Mouse (Mus musculus): ENCODE data around the gene Slc12a8. TPM values are rescaled to one million over a fixed set of nuclear protein-coding genes. Genes with fewer than 3 reads are reported as not detected.

The Slc12a8 gene
- total RNA-seq, 2 experiments from 2014 or later, result 1.3 to 1.5 TPM

DNA sequence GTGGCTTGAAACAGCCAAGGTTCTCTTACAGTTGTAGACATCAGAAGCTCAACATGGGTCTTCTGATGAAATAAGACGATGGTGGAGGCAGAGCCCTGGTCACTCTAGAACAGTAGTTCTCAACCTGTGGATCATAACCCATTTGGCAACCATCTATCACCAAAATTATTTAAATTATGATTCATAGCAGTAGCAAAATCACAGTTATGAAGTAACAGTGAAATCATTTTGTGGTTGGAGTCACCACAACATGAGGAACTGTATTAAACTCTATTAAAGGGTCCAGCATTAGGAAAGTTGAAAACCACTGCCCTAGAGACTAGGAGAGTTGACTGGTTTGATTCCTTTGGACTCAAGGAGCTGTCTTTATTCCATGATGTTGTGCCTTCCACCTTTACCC, 151.9 kb downstream of the Slc12a8 start:
- intact Hi-C loops (cut with DNase I), result no loop called here
- no peak for DNase-seq

GRCm38 (mm10) chr16:33670340-33670739, 153.2 kb downstream of the Slc12a8 start:
- intact Hi-C loops (cut with DNase I), result no loop called here
- peak; percentile 84 for DNase-seq

GRCm38 (mm10) chr16:33670933-33671332, 153.8 kb downstream of the Slc12a8 start:
- DNase-seq, result no peak
- intact Hi-C loops (cut with DNase I), result no loop called here

DNA sequence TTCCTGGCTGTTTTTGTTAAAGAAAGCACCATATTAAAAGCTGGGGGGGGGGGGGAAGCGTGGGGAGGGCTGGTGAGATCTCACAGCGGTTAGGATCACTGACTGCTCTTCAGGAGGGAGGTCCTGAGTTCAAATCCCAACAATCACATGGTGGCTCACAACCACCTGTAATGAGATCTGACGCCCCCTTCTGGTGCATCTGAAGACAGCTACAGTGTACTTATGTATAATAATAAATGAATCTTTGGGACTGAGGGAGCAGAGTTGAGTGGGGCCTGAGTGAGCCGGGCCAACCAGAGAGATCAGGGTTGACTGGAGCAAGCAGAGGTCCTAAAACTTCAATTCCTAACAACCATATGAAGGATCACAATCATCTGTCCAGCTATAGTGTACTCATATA, 155.1 kb downstream of the Slc12a8 start:
- intact Hi-C loops (cut with DNase I), result no loop called here

GRCm38 (mm10) chr16:33672643-33673042, 155.5 kb downstream of the Slc12a8 start:
- intact Hi-C loops (cut with DNase I), result no loop called here
- DNase-seq, result no peak

More for the DNA sequence above, 155.1 kb downstream of the Slc12a8 start:
- no peak for DNase-seq

- intact Hi-C loops (cut with DNase I), result no loop called here
- DNase-seq, result peak; percentile 84
Measured at GRCm38 (mm10) chr16:33673530-33674109, 156.5 kb downstream of the Slc12a8 start.

DNA sequence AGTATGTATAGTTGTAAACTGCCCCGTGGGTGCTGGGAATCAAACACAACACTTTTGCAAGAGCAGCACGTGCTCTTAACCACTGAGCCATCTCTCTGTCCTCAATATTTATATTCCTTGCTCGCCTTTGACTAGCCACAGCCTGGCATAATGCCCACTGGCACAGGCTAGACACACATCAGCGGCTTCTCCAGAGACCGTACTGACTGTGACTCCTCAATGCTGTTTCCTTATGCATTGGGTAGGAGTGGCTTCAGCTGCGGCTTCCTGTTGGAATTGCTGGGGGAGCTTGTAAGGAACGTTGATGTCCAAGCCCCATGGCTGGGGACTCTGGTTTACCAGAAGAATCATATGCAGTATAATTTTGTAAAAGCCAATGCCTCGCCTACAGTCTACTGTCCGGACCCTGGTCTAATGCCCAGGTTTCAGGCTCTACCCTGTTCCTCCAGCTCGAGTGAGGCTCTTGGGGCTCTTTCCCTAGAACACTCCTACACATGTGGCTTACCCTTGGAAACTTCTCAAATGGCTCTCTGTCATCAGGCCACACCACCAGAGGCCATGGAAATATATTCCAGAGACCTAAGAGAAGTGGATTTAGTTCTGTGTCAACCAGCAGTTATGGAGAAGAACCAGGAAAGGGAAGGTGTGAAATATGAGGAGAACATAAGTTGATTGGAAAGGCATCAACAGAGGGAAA, 158.2 kb downstream of the Slc12a8 start:
- intact Hi-C loops (cut with DNase I), result no loop called here

GRCm38 (mm10) chr16:33675848-33676184, 158.7 kb downstream of the Slc12a8 start:
- intact Hi-C loops (cut with DNase I), result no loop called here
- DNase-seq, result no peak

More for the DNA sequence above, 158.2 kb downstream of the Slc12a8 start:
- DNase-seq, result no peak

- intact Hi-C loops (cut with DNase I), result no loop called here
- DNase-seq, result no peak
Measured at GRCm38 (mm10) chr16:33676347-33677312, 159.5 kb downstream of the Slc12a8 start.

GRCm38 (mm10) chr16:33677313-33677690, 160.2 kb downstream of the Slc12a8 start:
- DNase-seq, result no peak
- intact Hi-C loops (cut with DNase I), result no loop called here

DNA sequence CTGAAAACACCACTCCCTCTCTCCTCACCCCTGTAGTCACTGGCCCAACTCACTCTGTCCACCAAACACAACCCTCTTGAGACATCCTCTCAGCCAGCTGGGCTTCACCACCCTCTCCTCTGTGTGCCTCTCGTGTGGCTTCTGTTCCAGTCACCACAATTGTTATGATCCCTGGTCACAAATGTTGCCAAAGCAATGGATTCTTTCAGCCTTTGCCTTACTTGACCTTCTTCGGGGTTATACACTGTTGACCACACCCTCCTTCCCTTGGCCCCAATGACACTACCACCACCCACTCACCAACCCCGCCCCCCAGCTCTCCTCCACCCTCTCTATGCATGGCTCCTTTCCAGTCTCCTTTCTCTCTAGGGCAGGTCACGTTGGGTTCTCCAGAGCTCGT, 160.8 kb downstream of the Slc12a8 start:
- intact Hi-C loops (cut with DNase I), result no loop called here
- DNase-seq, result no peak

- intact Hi-C loops (cut with DNase I), result no loop called here
- DNase-seq, result no peak
Measured at GRCm38 (mm10) chr16:33680271-33680670, 163.1 kb downstream of the Slc12a8 start.

DNA sequence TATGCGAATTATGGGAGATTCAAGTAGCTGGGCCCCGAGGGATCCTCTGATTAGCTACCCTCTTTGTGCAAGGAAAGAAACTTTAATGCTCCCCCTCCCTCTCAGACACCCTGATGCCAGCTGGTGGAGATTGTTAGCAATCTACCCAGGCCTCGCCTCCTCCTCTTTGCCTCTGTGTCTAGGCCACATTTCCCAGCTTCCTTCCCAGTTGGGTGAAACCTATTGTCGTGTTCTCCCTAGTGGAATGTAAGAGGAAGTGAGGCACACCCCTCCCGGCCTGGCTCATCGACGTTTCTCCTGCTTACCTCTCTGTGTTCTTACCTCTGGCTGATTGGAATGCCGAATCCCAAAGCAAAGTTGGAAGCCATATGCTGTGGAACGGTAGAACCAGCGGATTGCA, 163.7 kb downstream of the Slc12a8 start:
- DNase-seq, result no peak
- intact Hi-C loops (cut with DNase I), result no loop called here

- intact Hi-C loops (cut with DNase I), result no loop called here
- no peak for DNase-seq
Measured at GRCm38 (mm10) chr16:33681661-33682060, 164.5 kb downstream of the Slc12a8 start.

- intact Hi-C loops (cut with DNase I), result no loop called here
- no peak for DNase-seq
Measured at GRCm38 (mm10) chr16:33682651-33683050, 165.5 kb downstream of the Slc12a8 start.

DNA sequence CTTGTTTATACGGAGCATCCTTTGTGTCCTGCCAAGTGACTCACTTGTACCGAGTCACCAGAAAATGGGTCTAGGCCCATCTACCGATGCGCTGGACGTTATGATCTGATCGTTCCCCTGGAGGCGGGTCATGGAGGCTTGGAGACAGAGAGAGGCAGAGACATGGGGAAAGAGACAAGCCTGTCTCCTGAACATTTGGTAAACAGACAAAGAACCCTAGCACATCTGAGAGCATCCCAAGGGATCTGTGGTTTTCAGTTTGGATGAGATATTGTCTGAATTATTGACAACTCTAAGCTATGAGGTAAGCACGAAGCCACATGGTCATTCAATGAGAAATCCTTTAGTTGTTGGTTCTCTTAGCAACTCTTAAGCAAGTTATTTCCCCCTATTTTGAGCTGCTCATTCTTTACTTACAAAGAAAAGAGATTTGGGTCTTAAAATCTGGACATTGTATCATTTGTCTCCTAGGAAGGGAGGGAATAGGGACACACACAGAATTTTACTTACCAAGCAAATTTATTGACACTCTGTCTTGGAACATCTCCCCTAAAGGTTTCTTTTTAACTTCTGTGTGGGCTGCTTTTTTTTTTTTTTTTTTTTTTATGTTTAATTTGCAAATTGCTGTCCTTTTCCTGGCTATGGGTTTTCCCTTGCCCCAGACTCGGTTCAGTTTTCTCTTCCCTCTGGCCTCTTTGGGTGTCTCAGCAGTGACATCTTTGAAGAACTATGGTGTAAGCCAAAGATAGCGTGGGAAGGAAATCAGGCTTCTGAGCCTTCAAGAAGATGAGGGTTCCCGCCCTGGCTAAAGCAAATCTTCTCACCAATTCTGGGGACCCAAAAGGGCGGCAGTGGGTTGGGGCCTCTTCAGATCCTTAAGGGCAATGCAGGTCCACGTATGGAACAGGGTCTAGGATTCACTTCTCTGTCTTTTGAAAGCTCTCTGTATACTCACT, 166.4 kb downstream of the Slc12a8 start:
- no peak for DNase-seq
- intact Hi-C loops (cut with DNase I), result no loop called here

- intact Hi-C loops (cut with DNase I), result no loop called here
- peak; percentile 78 for DNase-seq
Measured at GRCm38 (mm10) chr16:33684162-33684702, 167.1 kb downstream of the Slc12a8 start, which contains the start of gene Heg1. Gene Heg1 (plus strand): TSS chr16:33684370.

- no peak for DNase-seq
- intact Hi-C loops (cut with DNase I), result no loop called here
Measured at GRCm38 (mm10) chr16:33684703-33685701, 167.9 kb downstream of the Slc12a8 start.

DNA sequence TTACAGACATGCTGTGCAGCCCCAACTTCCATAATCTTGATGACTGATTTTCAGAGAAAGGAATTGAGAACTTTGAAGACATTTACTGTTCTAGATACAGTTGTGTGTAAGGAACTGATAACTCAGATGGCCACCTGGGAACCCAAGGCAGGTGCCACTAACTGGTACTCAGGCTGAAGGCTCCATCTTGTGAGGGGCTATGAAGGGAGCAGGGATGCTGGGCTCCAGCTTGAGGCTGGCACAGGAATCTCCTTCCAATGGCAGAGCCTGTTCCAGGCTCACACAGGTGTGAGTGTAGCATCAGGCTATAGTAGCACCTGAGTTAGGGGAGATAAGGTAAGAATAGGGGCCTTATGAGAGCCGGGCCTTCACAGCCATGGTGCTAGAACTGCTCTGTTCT, 168.9 kb downstream of the Slc12a8 start:
- DNase-seq, result no peak
- intact Hi-C loops (cut with DNase I), result no loop called here
